Mouse (Mus musculus): ENCODE results near the gene Ang5. TPM values are rescaled to one million over a fixed set of nuclear protein-coding genes. Genes with fewer than 3 reads are reported as not detected.
"Not testable (repeated sequence)": the region's sequence is repeated elsewhere in the genome, so short reads cannot be mapped to it uniquely, and the experiment has no call there.

Ang5 gene
- not detected for total RNA-seq (2022)

GRCm38 (mm10) chr14:43956769-43957168 is at the start of gene Ang5:
Gene Ang5 (plus strand): TSS chr14:43957069.
- not testable (repeated sequence) for DNase-seq (ENCODE audit: low spot score in 2 of 2)

DNA sequence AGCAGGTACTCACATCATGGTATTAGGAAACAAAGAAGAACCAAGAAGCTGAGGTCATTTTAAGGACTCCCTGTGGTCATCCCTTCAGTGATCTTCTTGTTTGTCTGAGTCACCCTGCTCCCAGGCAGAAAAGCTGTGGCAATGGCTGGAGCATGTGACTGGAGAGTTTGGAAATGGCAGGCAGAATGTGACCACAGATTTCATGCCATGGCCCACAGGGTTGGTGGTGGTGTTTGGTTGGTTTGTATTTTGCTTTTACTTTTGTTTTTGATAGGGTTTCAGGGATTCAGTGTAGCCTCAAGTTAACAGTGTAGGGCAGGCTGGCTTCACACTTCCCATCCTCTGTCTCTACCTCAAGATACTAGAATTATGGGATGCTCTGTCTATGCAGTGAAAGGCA is 38.7 kb upstream of the Ang5 start:
- DNase-seq (ENCODE audit: low spot score in 2 of 2): not testable (repeated sequence)

GRCm38 (mm10) chr14:43923459-43923858 is 33.4 kb upstream of the Ang5 start, which contains the start of gene Ear10:
Gene Ear10 (minus strand): TSS chr14:43923559.
- DNase-seq (ENCODE audit: low spot score in 2 of 2): not testable (repeated sequence)

DNA sequence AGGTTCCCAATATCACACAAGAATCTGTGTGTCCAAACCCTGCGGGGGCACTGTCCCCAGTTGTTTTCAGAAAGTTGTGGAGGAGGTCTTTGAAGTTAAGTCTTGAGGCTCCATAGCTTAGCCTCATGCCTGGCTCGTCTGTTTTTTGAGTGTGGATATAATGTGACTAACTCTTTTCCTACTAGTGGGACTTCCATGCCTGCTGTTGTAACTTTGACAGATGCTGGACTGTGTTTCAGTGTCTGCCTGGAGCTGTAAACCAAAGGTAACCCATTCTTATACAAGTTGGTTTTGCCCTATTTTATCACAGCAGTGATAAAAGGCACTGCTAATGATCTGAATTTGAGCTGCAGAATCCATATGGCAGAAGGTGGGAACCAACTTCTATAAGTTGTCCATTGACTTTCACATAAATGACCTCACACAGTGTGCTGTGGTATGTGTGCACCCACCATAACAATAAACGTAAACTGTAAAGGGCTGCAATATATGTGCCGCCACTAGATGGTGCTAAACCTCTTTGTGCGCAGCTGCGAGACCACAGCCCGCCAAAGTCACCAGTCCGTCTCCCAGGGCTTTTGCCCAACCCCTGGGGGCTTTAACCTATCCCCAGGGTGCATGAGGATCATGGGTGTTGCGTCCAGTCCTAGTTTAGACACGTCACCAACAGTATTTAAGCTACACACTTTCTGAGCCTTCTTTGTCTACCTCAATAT is 32.0 kb upstream of the Ang5 start, which contains the start of gene Gm8113:
TSS of gene Gm8113 (plus strand) at position 703 of the 716 bp plus-strand sequence.
- peak; percentile 6 to 53 for DNase-seq (ENCODE audit: low spot score in 2 of 2)

DNA sequence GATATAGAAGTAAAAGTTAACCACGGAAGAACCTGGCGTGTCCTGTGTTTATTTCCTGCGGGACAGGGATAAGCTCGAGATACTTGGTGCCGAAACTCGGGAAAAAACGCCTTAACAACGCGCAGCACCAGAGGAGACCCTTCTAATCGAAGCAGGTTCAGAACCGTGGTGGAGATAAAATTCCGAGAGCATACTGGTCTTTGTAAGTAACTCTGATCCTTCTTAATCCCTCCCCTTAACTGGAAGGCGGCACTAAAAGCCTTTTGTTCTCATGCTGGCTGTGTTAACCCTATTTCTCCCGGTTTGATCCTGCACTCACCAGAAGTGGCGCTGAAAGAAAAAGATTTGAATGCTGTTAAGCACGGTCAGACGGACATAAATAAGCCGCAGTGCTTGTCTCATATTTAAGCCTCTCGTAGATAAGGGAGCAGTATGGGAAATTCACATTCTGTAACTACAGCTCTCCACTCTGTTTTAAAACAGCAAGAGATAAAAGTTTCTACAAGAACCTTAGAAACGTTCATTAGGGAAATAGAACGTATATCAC is 31.4 kb upstream of the Ang5 start:
- not testable (repeated sequence) for DNase-seq (ENCODE audit: low spot score in 2 of 2)

- DNase-seq (ENCODE audit: low spot score in 2 of 2): peak in 1 of 2 experiments; percentile 27
Measured at GRCm38 (mm10) chr14:43932991-43933390, 23.9 kb upstream of the Ang5 start.

DNA sequence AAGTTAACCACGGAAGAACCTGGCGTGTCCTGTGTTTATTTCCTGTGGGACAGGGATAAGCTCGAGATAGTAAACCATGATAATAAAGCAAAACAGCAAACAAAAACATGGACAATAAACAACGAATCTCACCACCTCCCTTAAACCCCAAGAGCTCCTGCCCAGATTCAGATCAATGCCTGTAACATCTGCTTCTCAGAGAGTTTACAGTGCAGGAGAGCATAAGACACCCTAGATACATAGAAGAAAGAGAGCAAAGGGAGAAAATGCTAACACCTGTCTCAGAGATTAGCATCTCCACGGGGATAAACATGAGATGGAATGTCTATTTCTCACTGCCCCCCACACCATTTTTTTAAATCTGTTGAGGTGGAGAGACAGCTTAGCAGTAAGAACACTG is 23.5 kb upstream of the Ang5 start:
- not testable (repeated sequence) for DNase-seq (ENCODE audit: low spot score in 2 of 2)

GRCm38 (mm10) chr14:43953382-43953781 is 3.5 kb upstream of the Ang5 start:
- DNase-seq (ENCODE audit: low spot score in 2 of 2): not testable (repeated sequence)

DNA sequence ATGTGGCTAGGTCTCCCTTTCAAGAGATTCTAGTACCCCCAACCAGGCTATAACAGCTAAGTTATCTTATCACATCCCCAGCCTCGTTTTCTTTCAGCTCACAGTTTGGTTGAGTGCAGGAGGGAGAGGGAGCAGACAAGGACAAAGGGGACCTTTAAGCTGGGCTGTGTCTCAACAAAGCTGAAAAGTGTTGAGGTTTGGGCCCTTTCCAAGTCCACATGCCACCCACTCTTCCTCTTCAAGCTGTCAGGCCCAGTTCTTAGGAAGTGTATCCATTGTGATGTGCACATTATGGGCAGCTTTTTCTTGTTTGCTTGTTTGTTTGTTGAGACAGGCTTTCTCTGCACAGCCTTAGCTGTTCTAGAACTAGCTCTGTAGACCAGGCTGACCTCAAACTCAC is 1.8 kb upstream of the Ang5 start:
- not testable (repeated sequence) for DNase-seq (ENCODE audit: low spot score in 2 of 2)

DNA sequence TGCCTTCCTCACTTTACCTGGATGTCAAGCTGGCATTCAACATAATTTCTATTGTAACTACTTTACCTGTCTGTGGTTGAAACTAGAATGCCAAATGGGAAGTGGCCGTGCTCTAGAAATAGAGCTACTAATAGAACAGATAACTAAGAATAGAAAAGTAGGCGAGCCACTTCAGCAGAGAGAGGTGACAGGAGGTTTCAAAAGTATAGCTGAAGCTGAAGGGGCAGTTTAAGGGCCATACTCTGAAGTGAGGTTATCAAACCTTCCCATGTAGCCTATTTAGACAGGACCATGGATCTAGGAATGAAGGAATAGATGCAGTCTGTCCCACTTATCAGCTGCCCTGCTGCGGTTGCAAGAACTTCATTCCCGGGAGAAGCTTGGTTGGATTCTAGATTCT is 26.6 kb downstream of the Ang5 start:
- DNase-seq (ENCODE audit: low spot score in 2 of 2): no peak

DNA sequence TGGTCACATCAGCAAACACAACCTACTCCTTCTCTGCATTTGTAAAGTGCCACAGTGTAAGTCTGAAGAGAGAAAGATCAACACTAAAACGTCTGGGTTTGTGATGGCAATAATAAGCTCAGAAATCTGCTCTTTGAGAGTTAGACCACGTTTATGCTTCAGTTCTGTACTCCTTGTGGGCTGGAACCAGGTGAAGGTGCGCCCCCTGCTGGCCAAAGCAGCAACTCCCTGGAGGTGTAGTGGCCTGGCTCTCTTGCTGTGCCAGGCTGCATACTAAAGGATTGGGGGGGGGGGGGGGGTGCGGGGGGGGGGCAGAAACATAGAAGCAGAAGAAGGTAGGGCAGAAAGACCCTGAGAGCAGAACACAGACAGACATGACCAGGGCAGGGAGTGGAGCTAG is 27.0 kb downstream of the Ang5 start:
- DNase-seq (ENCODE audit: low spot score in 2 of 2): peak; percentile 4 to 32

- DNase-seq (ENCODE audit: low spot score in 2 of 2): no peak
Measured at GRCm38 (mm10) chr14:43986147-43986546, 29.3 kb downstream of the Ang5 start.

DNA sequence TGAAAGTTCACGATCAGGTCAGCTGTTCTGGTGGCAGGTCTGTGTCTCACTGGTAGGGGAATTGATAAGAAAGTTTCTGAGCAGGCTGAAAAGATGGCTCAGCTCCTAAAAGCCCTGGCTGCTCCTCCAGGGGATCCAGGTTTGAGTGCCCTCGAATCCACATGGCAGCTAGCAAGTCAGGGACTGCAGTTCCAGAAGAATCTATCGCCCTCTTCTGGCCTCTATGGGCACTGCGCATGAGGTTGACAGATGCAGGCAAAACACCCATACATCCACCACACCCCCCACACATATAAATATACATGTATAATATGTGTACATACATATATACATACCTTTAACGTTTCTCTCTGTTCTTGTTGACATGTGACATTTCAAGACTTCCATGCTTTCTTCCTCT is 30.5 kb downstream of the Ang5 start:
- DNase-seq (ENCODE audit: low spot score in 2 of 2): peak; percentile 55 to 73

- not testable (repeated sequence) for DNase-seq (ENCODE audit: low spot score in 2 of 2)
Measured at GRCm38 (mm10) chr14:43998455-43999000, 41.7 kb downstream of the Ang5 start.

DNA sequence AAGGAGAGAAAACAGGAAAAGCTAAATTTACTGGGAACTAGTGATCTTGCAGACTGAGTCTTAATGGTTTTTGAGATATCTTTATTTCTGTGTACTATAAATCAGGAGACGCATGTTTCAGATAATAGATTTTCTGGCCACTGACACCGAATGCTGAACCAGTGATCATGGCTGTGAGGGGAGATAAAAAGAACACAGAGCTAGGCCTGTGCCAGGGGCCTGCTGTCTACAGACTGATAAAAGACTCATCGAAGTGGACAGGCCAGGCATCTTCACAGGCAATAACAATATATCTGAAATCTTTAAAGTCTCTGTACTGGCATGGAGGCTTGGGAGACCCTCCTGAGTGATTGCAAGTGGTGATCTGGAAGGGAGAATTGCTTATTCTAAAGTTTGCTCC is 44.7 kb downstream of the Ang5 start:
- no peak for DNase-seq (ENCODE audit: low spot score in 2 of 2)

GRCm38 (mm10) chr14:44002169-44002568 is 45.3 kb downstream of the Ang5 start, which contains the start of gene Ang6:
Gene Ang6 (minus strand): TSS chr14:44002269.
- DNase-seq (ENCODE audit: low spot score in 2 of 2): no peak

GRCm38 (mm10) chr14:44008021-44008420 is 51.2 kb downstream of the Ang5 start:
- DNase-seq (ENCODE audit: low spot score in 2 of 2): not testable (repeated sequence)

DNA sequence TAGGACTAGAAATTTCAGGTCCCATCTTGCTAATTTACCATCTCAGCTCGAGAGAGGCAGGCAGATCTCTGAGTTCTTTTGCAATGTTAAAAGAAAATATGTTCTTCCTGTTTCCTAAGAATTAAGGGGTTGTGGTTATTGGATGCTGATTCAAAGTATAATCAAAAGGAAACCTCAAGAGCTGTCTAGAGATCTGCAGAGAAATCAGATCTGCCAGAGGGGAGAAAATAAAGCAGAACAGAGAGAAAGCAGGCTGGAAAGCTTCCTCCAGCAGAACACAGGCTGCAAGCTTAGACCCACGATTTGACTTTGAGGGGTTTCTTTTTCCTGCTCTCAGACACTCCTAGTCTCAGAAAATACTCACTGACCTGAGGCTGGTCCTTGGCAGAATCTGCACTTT is 52.8 kb downstream of the Ang5 start:
- DNase-seq (ENCODE audit: low spot score in 2 of 2): not testable (repeated sequence)

Data from layer of hippocampus, adult 8-10 months (tissue).